Mouse (Mus musculus) retina, adult 2 months (tissue): ENCODE results near the gene Vtcn1.

Experiments
- DNase-seq: peaks from one replicate; pipeline ENCODE4 v3.0.0-alpha.2; 2012; ENCODE audit warnings: low read depth, low spot score

The Vtcn1 gene

GRCm38 (mm10) chr3:100920611-100921140, 95.4 kb downstream of the Vtcn1 start:
- DNase-seq = no peak

- peak; percentile 99 for DNase-seq
These were observed 96.7 kb downstream of the Vtcn1 start, which contains the start of gene Trim45 for GRCm38 (mm10) chr3:100921825-100922505. Trim45 (plus strand) TSS chr3:100922202.

GRCm38 (mm10) chr3:100922506-100923375, 97.5 kb downstream of the Vtcn1 start:
- no peak for DNase-seq

DNA sequence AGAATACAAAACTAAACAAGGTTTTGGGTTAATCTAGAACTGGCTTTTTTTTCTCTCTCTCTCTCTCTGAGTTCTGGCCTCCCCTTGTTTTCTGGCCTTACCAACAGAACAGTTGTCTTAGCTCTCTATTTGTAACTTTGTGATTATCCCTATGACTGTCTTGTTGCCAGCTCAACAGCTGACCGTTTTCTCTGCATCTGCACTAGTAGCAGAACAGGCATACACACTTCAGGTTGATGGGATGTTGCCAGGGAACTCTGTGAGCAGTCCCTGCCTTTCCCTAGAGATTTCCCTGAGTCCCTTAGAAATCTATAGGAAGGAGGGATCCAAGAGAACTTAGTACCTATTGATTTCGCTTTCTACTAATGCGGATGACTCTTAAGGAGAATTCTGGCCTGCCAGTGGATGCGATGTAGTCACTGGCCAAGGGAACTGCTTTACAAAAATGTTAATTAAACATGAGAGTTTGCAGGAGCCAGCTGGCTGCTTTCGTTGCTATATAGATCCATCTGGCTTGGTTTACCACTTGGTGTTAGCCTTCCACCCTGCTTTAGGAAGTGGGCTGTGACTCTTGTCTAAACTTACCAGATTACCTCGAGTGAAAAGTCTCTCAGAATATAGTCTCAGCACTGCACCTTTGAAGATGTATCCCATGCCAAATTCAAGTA, 98.9 kb downstream of the Vtcn1 start:
- DNase-seq = no peak

GRCm38 (mm10) chr3:100925176-100925575, 99.9 kb downstream of the Vtcn1 start:
- no peak for DNase-seq

DNA sequence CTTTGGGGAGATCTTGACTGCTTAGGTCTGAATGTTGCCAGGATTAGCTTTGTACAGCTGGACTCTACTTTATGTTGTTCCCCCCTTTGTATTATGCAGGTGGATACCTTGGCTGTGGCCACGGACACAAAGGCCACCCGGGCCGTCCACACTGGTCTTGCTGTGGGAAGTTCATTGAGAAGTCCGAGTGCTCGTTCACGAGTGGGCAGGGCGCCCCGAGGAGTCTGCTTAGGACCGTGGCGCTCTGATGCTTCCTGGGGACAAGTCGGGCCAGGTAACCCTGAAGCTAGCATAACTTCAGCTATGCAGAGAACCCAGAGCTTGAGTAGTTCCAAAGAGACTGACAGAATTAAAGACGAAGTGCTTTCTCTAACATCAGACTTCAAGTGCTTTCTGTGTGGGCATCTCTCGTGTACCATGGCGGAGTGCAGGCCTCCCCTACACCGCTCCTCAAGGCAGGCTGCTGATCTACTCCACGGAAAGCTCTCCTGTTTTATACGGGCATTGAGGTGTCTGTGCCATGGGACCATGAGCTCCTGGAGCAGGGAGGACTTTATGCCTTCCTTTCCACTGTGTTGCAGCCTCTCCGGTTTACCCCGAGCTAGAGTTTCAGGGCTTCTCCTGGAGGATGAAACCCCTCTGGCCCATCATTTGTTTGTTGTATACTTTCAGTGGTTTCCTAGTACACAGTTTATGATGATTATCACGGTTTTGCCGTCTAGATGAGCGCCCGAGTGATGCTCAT, 106.2 kb downstream of the Vtcn1 start:
- DNase-seq = no peak

DNA sequence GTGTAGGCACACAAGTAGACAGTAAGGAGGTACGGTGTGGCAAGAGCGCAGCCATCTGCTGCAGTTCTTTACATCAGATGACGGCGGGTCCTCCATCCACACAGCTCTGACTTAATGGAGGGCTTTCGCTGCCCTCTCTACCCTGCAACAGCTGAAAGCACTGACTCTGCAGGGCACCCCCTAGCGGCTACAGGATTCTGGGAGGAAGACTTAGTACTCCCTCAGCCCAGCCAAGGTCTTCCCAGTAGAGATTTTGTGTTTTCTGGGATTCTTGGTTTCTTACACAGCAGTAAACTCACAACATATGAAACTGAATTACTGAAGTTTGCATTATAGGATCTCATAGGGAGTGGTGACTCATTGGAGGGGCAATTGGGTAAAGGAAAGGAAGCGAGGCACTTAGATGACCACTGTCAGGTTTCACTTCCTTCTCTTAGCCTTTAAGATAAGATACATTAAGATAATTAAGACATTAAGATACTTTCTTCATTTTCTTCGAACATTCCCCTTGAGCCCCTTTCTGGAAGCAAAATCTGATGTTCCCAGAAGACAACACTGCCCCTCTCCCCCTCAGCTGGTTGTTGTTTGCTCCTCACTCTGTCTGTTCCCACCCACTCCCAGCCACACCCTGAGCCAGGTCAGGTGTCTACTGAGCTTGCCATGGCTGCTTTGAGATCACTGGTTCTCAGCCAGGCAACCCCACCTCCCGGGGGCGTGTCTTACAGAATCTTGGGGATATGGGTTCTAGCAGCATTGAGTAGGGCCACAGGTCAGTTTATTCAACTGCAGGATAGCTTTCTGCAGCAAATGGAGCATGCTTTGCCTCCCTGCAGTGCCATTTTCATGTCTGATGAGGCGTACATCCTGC, 107.1 kb downstream of the Vtcn1 start:
- no peak for DNase-seq

DNA sequence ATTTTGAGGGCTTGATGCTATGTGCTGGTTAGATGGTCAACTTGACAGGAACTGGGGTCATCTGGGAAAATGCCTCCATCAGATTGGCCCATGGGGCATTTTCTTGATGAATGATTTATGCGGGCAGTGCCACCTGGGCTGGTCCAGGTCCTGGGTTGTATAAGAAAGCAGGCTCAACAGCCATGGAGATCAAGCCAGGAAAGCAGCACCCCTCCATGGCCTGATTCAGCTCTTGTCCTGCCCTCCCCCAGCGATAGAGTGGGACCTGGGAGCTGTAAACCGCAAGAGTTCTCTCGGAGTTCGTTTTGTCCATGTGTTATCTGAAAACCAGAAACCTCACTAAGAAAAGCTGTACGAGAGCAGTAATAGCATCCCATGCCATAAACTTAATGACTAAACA, 110.3 kb downstream of the Vtcn1 start:
- no peak for DNase-seq

- DNase-seq = no peak
These were observed 110.9 kb downstream of the Vtcn1 start for GRCm38 (mm10) chr3:100936201-100936600.

DNA sequence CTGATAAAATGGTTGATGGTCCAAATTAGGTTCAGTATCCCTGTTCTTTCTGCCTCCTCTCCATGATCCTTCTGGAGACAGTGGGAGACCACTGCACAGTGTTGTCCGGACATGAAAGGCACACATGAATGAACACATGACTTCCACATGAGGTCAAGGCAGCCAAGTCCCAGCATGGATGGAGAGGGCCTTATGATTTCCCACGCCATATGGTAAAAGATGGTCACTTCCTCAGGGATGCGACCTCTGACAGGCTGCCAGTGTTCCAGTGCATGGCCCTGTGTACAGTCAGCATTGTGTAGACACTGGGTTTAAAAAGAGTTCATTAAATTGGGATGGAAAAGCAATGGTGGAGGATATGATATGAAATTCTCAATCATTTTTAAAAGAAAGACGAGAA, 113.0 kb downstream of the Vtcn1 start:
- no peak for DNase-seq

DNA sequence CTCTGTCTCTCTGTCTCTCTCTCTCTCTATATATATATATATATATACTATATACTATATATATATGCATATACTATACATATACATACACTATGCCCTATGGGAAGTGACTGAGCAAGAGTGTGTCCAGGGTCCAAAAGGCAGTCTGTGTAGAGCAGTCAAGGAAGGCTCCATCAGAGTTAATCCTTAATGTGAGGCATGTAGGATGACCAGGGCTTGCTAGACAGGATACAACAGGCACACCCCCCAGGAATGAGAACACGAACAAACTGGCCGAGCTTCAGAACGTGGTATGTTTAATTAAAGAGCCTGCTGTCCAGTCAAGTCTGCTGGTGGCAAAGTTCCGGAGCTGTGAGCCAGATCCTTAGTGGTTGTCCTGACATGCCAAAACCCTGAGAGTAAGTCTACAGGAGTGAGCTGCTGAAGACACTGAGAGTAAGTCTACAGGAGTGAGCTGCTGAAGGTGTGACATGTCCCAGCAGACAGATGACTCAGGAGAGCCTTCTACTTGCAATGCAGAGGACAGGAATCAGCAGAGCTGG, 115.3 kb downstream of the Vtcn1 start:
- DNase-seq = no peak
